Mouse (Mus musculus) forebrain, embryonic 12.5 days (tissue): ENCODE results near the gene Hadh. TPM values are rescaled to one million over a fixed set of nuclear protein-coding genes. Genes with fewer than 3 reads are reported as not detected.

Experiments
- ATAC-seq: fragments of 200-750 bp; cut with Nextera tagmentation; 2 replicates; pipeline ENCODE4 v1.8.0; 2017; ENCODE audit warnings: moderate TSS enrichment; ENCODE audit not compliant: low FRiP score
- H3K27ac ChIP-seq: fragments of 300-500 bp; sonication (generic); 2 replicates; pipeline ENCODE4 v1.5.1; 2016; ENCODE audit warnings: mild to moderate bottlenecking
- H3K27me3 ChIP-seq: fragments of 300-500 bp; sonication (generic); 2 replicates; pipeline ENCODE4 v1.6.1; 2016; ENCODE audit warnings: mild to moderate bottlenecking
- H3K36me3 ChIP-seq: fragments of 300-500 bp; sonication (generic); replicated peaks from 2 replicates; pipeline ENCODE4 v1.6.1; 2016; ENCODE audit warnings: mild to moderate bottlenecking
- H3K4me1 ChIP-seq: fragments of 300-500 bp; sonication (generic); 2 replicates; pipeline ENCODE4 v1.6.1; 2016
- H3K4me2 ChIP-seq: fragments of 300-500 bp; sonication (generic); 2 replicates; pipeline ENCODE4 v1.6.1; 2016; ENCODE audit warnings: mild to moderate bottlenecking, moderate library complexity
- H3K4me3 ChIP-seq: fragments of 300-500 bp; sonication (generic); replicated peaks from 2 replicates; pipeline ENCODE4 v1.5.1; 2016; ENCODE audit warnings: mild to moderate bottlenecking
- H3K9ac ChIP-seq: fragments of 300-500 bp; sonication (generic); 2 replicates; pipeline ENCODE4 v1.6.1; 2016; ENCODE audit warnings: mild to moderate bottlenecking
- H3K9me3 ChIP-seq: fragments of 300-500 bp; sonication (generic); 2 replicates; pipeline ENCODE4 v1.6.1; 2016
- WGBS: fragments of 180-500 bp; shearing (Covaris S2); methylation state at CpG from one replicate; pipeline ENCODE4 v1.1.7; 2016; 5-methylcytosine and 5-hydroxymethylcytosine counted together
- polyA plus RNA-seq: library from polyadenylated mRNA; unstranded; fragments of >200 nt; fragmentation: Nextera tagmentation; extraction: Ambion mirVana; gene quantifications from 2 replicates; pipeline ENCODE4 v1.2.1, GENCODE M21; 2016

Gene Hadh
- polyA plus RNA-seq, 1 experiment from 2014 or later, result 55.3 TPM

GRCm38 (mm10) chr3:131247851-131248250 is 24.1 kb downstream of the Hadh start:
- 80% methylated on average over 5 of the region's 5 CpGs for WGBS
- no peak for ATAC-seq
- H3K27ac ChIP-seq, result no peak overlapping the region
- no peaks in the 10 kb centered on the region for H3K4me1 ChIP-seq
- H3K36me3 ChIP-seq, result peaks cover 7% of the 10 kb centered on the region; the same call in 1 of the 2 replicates
- H3K9me3 ChIP-seq, result no peaks in the 10 kb centered on the region
- no peak overlapping the region for H3K9ac ChIP-seq
- no peak overlapping the region for H3K4me2 ChIP-seq
- H3K4me3 ChIP-seq, result no peak overlapping the region
- H3K27me3 ChIP-seq, result no peaks in the 10 kb centered on the region

GRCm38 (mm10) chr3:131247447-131247846 is 24.5 kb downstream of the Hadh start:
- no peaks in the 10 kb centered on the region for H3K4me1 ChIP-seq

GRCm38 (mm10) chr3:131246579-131247046 is 25.3 kb downstream of the Hadh start:
- H3K4me3 ChIP-seq, result no peak overlapping the region
- no peaks in the 10 kb centered on the region for H3K9me3 ChIP-seq
- no peak overlapping the region for H3K9ac ChIP-seq
- ATAC-seq, result no peak
- H3K36me3 ChIP-seq, result peaks cover 14% of the 10 kb centered on the region; the same call in 1 of the 2 replicates
- no peaks in the 10 kb centered on the region for H3K27me3 ChIP-seq
- no peaks in the 10 kb centered on the region for H3K4me1 ChIP-seq
- no peak overlapping the region for H3K4me2 ChIP-seq
- H3K27ac ChIP-seq, result no peak overlapping the region
- WGBS, result 93% methylated on average over 8 of the region's 8 CpGs

More at GRCm38 (mm10) chr3:131247447-131247846, 24.5 kb downstream of the Hadh start:
- H3K9me3 ChIP-seq, result no peaks in the 10 kb centered on the region
- no peak overlapping the region for H3K4me3 ChIP-seq
- peaks cover 10% of the 10 kb centered on the region; the same call in 1 of the 2 replicates for H3K36me3 ChIP-seq
- H3K4me2 ChIP-seq, result no peak overlapping the region
- H3K9ac ChIP-seq, result no peak overlapping the region
- no peak for ATAC-seq
- WGBS, result 74% methylated on average over 6 of the region's 6 CpGs
- H3K27me3 ChIP-seq, result no peaks in the 10 kb centered on the region
- no peak overlapping the region for H3K27ac ChIP-seq

DNA sequence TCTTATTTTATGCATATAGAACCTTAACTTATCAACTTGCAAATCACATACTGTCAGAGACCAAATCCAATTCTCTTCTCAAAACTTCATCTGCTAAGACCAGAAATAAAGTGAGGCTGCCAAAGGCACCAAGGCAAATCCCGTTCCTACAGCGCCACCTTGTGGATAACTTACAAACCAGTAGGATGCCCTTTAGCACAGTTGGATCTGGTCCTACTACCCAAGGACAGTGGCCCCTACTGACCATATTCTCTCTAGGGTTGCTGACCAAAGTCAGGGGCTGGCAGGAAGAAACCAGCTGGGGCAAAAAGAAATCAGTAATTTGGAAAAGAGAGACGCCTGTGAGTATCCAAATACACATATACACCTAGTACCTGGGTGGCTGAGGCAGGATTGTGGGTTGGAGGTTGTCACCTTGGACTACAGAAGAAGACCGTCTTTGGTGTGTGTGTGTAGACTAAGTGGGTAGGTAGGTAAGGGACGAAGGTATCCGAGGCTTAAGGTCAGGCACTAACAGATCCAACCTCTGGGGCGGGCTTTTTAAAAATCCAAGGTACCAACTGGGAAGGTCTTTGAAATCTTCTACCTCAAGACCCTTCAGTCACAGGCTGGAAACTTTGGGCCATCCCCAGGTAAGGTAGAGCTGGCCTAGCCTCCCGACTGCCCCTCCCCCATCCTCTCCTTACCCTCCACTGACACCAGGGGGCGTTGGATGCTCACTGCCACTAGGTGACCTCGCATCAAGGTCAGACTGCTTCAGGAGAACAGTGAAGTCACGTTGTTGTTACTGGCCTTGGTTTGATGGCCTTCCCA is 25.9 kb downstream of the Hadh start:
- H3K4me2 ChIP-seq, result no peak overlapping the region
- H3K9me3 ChIP-seq, result no peaks in the 10 kb centered on the region
- 63% methylated on average over 11 of the region's 11 CpGs for WGBS
- peak; percentile 81; the same call in 1 of the 2 replicates for ATAC-seq
- H3K36me3 ChIP-seq, result peaks cover 16% of the 10 kb centered on the region; the same call in 1 of the 2 replicates
- H3K9ac ChIP-seq, result no peak overlapping the region
- no peak overlapping the region for H3K4me3 ChIP-seq
- H3K27ac ChIP-seq, result no peak overlapping the region
- H3K27me3 ChIP-seq, result no peaks in the 10 kb centered on the region
- H3K4me1 ChIP-seq, result no peaks in the 10 kb centered on the region

- peak; percentile 85 for ATAC-seq
- WGBS, result 62% methylated on average over 19 of the region's 19 CpGs
- H3K27me3 ChIP-seq, result no peaks in the 10 kb centered on the region
- no peak overlapping the region for H3K4me3 ChIP-seq
- H3K4me1 ChIP-seq, result peaks cover 5% of the 10 kb centered on the region; the same call in 1 of the 2 replicates
- no peak overlapping the region for H3K27ac ChIP-seq
- H3K4me2 ChIP-seq, result no peak overlapping the region
- peaks cover 18% of the 10 kb centered on the region; the same call in 1 of the 2 replicates for H3K36me3 ChIP-seq
- H3K9me3 ChIP-seq, result no peaks in the 10 kb centered on the region
- H3K9ac ChIP-seq, result no peak overlapping the region; the same call in 1 of the 2 replicates
Observed at GRCm38 (mm10) chr3:131237785-131238633, 33.9 kb downstream of the Hadh start.

GRCm38 (mm10) chr3:131237061-131237460 is 34.8 kb downstream of the Hadh start:
- Histone ChIP-seq H3K27ac (no peak overlapping the region), H3K36me3 (peaks cover 10% of the 10 kb centered on the region; the same call in 1 of the 2 replicates)
- WGBS, result 80% methylated on average over 6 of the region's 6 CpGs

DNA sequence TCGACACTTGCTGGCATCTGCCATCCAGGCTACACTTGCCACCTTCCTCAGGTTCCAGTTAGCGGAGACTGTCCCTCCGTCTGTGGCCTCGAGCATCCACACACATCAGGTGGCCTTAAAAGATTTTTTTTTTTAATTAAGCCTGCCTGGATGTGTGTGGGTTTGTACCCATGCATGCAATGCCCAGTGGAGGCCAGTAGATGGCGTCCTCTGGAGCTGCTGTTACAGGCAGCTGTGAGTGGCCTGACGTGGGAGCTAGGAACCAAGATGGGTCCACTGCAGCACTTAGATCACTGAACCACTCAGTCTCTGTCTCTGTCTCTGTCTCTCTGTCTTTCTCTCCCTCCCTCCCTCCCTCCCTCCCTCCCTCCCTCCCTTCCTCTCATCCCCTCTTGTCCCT is 43.8 kb downstream of the Hadh start:
- no peak for ATAC-seq

More at GRCm38 (mm10) chr3:131237061-131237460, 34.8 kb downstream of the Hadh start:
- Histone ChIP-seq H3K9ac (no peak overlapping the region), H3K4me1 (peaks cover 5% of the 10 kb centered on the region; the same call in 1 of the 2 replicates), H3K4me2 (no peak overlapping the region), H3K9me3 (no peaks in the 10 kb centered on the region), H3K27me3 (no peaks in the 10 kb centered on the region), H3K4me3 (no peak overlapping the region)
- no peak for ATAC-seq

DNA sequence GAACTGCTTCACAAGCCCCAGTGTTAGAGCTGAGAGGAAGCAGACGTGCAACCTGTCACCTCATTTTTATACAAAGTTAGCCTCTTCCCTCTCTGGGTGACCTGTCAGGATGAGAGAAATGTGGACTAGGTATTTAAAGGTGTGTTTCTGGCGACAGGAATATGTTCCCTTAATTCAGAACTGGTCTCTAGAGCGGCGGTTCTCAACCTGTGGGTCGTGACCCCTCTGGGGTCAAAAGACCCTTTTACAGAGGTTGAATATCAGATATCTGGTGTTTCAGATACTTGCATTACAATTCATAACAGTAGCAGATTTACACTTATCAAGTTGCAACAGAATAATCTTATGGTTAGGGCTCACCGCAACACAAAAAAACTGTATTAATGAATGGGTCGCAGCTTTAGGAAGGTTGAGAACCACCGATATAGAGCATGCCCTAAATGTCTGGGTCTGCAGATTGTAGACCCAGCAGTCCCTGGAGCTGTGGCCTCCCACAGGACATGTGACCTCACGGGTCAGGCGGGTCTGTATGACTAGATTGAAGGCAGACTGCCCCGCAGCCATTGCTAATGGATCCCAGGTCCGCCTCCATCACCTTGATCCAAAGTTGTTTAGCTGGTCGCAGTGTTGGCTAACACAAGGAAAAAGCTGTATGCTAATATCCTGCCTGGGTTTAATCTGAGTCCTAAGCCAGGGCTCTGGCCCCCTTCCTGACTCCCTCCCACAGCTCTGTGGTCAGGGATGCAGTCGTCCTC is 53.1 kb downstream of the Hadh start:
- no peak for ATAC-seq
- WGBS, result 86% methylated on average over 14 of the region's 14 CpGs
- 0 out of 2 replicates have a peak, but pooled peaks cover 4% of the 10 kb centered on the region for H3K36me3 ChIP-seq
- no peak overlapping the region for H3K27ac ChIP-seq
- H3K4me3 ChIP-seq, result no peak overlapping the region
- H3K9me3 ChIP-seq, result no peaks in the 10 kb centered on the region
- no peak overlapping the region for H3K9ac ChIP-seq
- H3K4me2 ChIP-seq, result no peak overlapping the region
- no peaks in the 10 kb centered on the region for H3K27me3 ChIP-seq
- H3K4me1 ChIP-seq, result no peaks in the 10 kb centered on the region

More for the DNA sequence above, 43.8 kb downstream of the Hadh start:
- Histone ChIP-seq H3K4me3 (no peak overlapping the region), H3K27ac (no peak overlapping the region), H3K27me3 (no peaks in the 10 kb centered on the region), H3K36me3 (peaks cover 2% of the 10 kb centered on the region; the same call in 1 of the 2 replicates), H3K4me2 (no peak overlapping the region), H3K9ac (no peak overlapping the region), H3K4me1 (no peaks in the 10 kb centered on the region), H3K9me3 (no peaks in the 10 kb centered on the region)
- 66% methylated on average over 6 of the region's 6 CpGs for WGBS

DNA sequence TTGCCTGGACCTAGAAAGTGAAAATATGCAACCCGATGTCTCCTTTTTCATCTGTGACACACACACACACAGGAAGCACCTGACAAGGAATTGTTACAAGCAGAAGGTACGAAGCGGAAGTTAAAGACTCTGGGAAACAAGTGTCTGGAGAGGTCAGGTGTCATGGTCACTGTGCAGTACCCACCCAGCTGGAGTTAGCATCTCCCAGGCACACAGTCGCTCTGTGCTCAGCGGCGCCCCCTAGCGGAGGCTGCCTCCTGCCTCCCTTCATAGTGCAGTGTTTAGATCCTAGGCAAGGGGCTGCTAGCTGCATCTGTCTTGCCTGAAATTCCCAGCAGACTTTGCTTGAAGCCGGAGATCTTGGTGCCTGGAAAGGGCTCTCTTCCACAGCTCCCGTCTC is 57.1 kb downstream of the Hadh start:
- no peak for ATAC-seq
- no peak overlapping the region for H3K4me2 ChIP-seq
- H3K9ac ChIP-seq, result no peak overlapping the region
- no peaks in the 10 kb centered on the region for H3K9me3 ChIP-seq
- H3K27me3 ChIP-seq, result no peaks in the 10 kb centered on the region
- no peaks in the 10 kb centered on the region for H3K4me1 ChIP-seq
- 59% methylated on average over 9 of the region's 9 CpGs for WGBS
- H3K27ac ChIP-seq, result no peak overlapping the region
- H3K4me3 ChIP-seq, result no peak overlapping the region
- H3K36me3 ChIP-seq, result 0 out of 2 replicates have a peak, but pooled peaks cover 5% of the 10 kb centered on the region

DNA sequence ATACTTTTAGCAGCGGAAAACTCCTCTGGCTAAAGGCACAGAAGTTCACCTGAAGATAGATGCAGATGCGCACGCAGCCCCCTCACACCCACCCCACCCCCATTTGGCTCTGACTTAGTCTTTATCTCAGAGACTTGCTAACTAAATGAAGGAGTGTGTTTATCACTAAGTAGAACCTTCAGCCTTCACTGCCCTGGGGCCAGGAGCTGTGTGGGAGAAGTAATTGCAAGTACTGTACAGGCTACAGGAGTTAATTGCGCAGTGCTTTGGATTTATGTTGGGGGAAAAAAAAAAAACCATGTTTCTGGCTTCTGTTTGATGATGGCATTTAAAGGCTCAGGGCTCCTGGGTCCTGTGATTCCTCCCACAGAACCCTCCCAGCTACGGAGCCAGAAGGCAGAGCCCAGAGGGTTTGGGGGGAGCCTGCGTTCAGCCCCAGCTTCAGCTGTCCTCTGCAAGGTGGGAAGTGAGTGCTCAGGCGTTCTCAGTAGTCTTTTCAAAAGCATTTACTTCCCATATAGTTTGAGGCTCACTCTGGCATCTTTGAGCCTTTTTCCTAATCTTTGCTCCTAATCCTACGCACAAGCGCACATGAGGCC is 57.7 kb downstream of the Hadh start:
- ATAC-seq, result no peak
- Histone ChIP-seq H3K27ac (no peak overlapping the region), H3K4me2 (no peak overlapping the region), H3K9ac (no peak overlapping the region), H3K4me1 (no peaks in the 10 kb centered on the region), H3K9me3 (no peaks in the 10 kb centered on the region), H3K36me3 (0 out of 2 replicates have a peak, but pooled peaks cover 5% of the 10 kb centered on the region), H3K4me3 (no peak overlapping the region), H3K27me3 (no peaks in the 10 kb centered on the region)
- WGBS, result 86% methylated on average over 9 of the region's 9 CpGs

DNA sequence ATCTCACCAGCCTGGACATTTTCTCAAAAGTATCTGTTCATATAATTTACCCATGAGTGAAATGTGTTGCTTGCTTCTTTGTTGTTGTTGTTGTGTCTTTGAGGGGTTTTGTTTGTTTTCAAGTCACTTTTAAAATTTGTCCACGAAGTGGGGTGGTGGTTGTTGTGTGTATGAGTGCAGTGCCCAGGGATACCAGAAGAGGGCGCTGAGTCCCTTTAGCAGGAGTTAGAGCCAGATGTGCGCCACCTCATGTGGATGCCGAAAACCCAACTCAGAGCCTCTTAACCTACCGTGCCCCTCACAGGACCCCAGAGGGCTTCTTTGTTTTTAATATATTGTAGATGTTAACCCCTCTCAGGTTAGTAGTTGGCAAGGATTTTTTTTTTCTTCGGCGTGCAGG is 59.7 kb downstream of the Hadh start:
- Histone ChIP-seq H3K4me3 (no peak overlapping the region), H3K9ac (no peak overlapping the region), H3K27me3 (no peaks in the 10 kb centered on the region), H3K27ac (no peak overlapping the region), H3K9me3 (no peaks in the 10 kb centered on the region), H3K4me1 (peaks cover 8% of the 10 kb centered on the region; the same call in 1 of the 2 replicates), H3K36me3 (0 out of 2 replicates have a peak, but pooled peaks cover 5% of the 10 kb centered on the region), H3K4me2 (no peak overlapping the region)
- no peak for ATAC-seq
- 91% methylated on average over 7 of the region's 7 CpGs for WGBS
